Mouse (Mus musculus): Measurements from ENCODE around the gene Oscp1.

Gene Oscp1

GRCm38 (mm10) chr4:126058134-126058996, at the start of gene Oscp1:
TSS of gene Oscp1 (plus strand) at chr4:126058565.
- peak; percentile 91 to 96 for DNase-seq (ENCODE audit: low spot score in 2 of 2)

DNA sequence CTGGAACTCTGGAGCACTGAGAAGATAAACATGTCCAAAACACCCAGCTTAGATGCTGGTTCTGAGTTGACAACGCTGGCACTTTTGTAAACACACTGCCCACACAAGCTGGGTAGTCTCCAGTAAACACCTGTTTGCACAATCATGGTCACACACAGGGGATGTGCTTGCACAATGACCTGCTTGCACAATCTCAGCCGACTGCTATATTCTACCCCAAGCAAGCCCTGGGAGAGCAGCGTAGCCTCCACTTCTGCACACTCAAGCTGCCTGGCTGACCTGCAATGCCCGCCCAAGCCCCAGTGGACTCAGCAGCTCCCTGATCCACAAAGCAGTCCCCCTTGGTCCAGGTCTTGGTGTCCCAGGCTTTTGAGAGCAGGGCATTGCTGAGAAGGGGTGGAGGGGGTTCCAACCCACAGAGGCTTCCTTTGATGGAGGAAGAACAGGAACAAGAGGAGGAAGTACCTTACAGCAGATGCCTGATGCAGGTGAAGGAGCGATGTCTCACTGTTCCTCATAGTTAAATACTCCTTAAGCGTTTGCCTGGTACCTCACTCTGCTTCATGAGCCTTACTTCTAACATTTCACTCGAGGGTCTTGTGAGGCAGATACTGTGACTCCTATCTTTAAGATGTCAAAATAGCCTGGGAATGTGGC, 40.6 kb upstream of the Oscp1 start:
- no peak for DNase-seq (ENCODE audit: low spot score in 2 of 2)

- DNase-seq (ENCODE audit: low spot score in 2 of 2), result no peak
These were observed 39.3 kb upstream of the Oscp1 start for GRCm38 (mm10) chr4:126018966-126019538.

DNA sequence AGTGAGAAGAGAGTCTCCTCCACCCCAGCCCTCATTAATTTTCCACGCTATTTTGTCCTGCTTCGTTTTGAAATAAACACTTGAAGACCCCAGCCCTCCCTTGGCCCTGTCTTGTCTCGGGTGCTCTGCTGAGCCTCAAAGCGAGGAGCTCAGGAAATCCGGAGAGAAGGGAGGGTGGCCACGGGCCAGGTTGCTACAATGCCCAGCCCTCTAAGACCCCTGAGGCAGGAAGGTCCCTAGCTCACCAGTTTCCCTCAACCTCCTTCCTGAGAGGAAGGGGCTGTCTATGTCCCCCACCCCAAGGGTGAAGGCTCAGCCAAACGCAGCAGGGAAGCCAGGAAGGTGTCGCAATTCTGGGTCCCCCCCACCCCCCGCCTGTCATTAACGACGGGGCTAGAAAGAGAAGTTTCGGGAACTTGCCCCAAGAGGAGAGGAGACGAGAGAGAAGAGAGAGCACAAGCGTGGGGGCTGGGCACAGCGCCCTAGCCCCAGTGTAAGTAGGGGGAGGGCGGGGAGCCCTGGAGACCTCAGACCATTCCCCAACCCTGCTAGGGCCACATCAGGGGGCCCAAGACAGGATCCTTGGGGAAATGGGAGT, 34.0 kb upstream of the Oscp1 start, which contains the start of gene Csf3r:
Gene Csf3r (plus strand): TSS at position 248 of the 598 bp plus-strand sequence.
- no peak for DNase-seq (ENCODE audit: low spot score in 2 of 2)

DNA sequence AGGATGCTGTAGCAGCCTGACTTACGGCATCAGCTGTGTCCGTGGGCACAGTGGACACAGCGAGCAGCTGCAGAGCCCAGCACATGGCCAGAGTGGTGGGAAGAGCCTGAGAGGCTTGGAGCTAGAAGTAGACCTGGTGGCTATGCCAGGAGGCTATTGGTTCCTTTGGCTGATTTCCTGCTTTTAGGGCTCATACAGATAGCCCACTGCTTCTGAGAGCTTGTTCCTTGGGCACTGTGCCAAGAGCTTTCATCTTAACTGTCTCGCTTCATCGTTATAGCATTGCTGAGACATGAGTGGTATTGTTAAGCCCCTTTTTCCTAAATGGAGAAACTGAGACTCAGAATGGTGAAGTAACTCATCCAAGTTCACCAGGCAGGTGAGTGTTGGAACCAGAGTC, 32.6 kb upstream of the Oscp1 start:
- no peak for DNase-seq (ENCODE audit: low spot score in 2 of 2)

- DNase-seq (ENCODE audit: low spot score in 2 of 2), result no peak
These were observed 30.4 kb upstream of the Oscp1 start for GRCm38 (mm10) chr4:126027980-126028379.

DNA sequence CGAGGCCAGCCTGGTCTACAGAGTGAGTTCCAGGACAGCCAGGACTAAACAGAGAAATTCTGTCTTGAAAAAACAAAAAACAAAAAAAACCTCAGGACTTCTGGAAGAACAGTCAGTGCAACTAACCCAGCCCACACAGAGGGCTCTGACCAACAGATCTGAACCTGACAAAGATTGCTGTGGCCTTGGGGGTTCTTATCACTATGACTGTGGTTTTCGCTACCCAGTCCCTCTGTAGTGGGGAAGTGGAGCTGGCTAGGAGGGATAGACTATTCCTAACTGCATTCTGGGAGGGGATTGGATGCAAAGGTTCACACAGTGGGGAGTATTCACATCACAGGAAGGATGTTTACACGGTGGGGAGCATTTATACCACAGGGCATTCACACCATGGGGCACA, 29.3 kb upstream of the Oscp1 start:
- no peak for DNase-seq (ENCODE audit: low spot score in 2 of 2)

DNA sequence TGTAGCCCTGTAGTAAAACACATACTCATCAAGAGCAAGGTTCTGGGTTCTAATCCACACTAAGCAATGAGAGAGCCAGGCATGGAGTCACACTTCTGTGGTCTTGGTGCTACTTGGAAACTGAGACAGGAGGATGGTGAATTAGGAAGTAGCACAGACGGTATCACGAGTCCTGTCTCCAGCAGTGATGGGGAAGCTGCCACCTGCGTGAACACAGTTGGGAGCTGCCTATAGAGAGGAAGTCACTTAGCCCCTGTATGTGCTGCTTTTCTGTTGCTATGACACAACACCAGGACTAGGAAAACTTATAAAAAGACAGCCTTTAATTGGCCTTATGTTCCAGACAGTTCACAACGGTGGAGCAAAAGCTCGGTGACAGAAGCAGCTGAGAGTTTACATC, 27.7 kb upstream of the Oscp1 start:
- no peak for DNase-seq (ENCODE audit: low spot score in 2 of 2)

- DNase-seq (ENCODE audit: low spot score in 2 of 2), result no peak
These were observed 23.0 kb upstream of the Oscp1 start for GRCm38 (mm10) chr4:126035413-126035812.

- peak; percentile 84 to 85 for DNase-seq (ENCODE audit: low spot score in 2 of 2)
These were observed 11.3 kb upstream of the Oscp1 start, which contains the start of gene Mrps15 for GRCm38 (mm10) chr4:126046851-126047585. TSS of gene Mrps15 (plus strand) at chr4:126046925.

GRCm38 (mm10) chr4:126051617-126052016, 6.7 kb upstream of the Oscp1 start:
- peak; percentile 58 to 79 for DNase-seq (ENCODE audit: low spot score in 2 of 2)

- DNase-seq (ENCODE audit: low spot score in 2 of 2), result no peak
These were observed 895 bp upstream of the Oscp1 start for GRCm38 (mm10) chr4:126057207-126058133.

DNA sequence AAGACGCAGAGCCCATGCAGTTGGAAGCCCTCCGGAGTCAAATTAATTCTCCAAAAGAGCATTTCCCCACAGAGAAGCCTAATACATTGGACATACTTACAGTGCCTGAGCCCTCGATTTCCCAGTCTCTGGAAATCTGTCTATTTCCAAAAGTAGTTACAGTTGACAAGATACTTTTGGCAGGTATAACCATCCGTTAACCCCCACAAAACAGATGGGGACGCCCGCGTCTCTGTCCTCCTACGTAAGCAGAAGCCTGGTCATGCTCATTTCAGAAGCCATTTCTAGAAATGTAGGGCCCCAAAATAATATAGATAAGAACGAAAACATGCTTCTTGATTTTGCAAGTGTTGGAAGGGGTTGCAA, 615 bp downstream of the Oscp1 start:
- peak; percentile 67 to 85 for DNase-seq (ENCODE audit: low spot score in 2 of 2)

DNA sequence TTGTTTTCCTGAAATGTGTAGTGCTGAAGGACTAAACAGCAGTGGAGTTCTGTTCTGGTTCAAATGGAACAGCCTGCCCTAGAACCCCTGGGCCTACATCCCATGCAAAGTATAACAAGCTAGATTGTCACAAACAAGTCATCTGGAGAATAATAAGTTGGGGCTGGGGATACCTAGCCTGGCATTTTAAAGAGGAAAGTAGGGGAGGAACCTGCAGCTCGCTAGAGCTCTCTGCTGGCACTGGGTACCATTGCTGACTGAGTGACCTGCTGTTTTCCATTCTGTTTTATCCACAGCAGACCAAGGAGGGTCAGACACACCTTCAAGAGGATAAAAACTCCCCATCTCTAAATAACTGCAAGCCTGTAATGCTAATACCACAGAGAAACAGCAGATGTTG, 4.5 kb downstream of the Oscp1 start:
- DNase-seq (ENCODE audit: low spot score in 2 of 2), result peak in 1 of 2 experiments; percentile 46

DNA sequence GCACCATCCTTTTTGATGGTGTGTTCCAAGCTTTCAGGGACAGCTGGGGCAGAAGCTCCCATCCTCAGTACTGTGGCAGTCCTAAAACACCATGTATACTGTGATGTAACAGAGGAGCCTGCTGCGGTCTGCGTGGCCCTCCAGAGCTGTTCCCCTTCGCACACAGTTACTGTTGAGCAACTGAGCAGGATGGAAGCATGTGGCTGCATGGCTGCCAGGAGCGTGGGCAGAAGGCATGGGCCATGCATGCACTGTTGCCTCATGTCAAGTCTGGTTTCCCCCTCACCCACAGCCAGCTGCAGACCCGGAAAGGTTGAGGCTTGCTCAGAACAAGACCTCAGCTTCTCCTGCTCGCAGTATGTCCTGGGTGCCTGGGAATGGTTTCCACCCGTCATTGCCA, 6.9 kb downstream of the Oscp1 start:
- DNase-seq (ENCODE audit: low spot score in 2 of 2), result no peak

GRCm38 (mm10) chr4:126067401-126068077, 9.2 kb downstream of the Oscp1 start:
- peak; percentile 22 to 55 for DNase-seq (ENCODE audit: low spot score in 2 of 2)

DNA sequence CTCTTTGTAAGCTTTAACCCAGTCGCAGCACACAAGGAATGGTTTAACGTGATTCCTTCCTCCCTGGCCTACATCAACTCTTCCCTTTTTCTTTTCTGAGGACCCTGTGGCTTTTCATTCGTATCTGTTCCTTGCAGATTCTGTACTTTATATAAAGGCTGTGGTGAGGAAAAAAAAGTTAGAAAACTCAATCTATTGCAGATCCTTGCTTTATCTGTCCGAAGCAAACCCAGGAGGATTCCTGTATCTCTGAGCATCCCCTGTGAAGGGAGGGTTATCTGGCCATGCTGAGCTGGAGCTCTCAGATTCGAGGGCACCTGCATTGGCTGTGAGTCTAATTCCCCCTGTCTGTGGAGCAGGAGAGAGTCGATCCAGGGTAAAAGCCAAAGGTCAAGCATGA, 10.5 kb downstream of the Oscp1 start:
- no peak for DNase-seq (ENCODE audit: low spot score in 2 of 2)

- no peak for DNase-seq (ENCODE audit: low spot score in 2 of 2)
These were observed 19.5 kb downstream of the Oscp1 start for GRCm38 (mm10) chr4:126077833-126078232.

- DNase-seq (ENCODE audit: low spot score in 2 of 2), result no peak
These were observed 20.9 kb downstream of the Oscp1 start for GRCm38 (mm10) chr4:126079266-126079665.

GRCm38 (mm10) chr4:126081601-126082000, 23.2 kb downstream of the Oscp1 start:
- no peak for DNase-seq (ENCODE audit: low spot score in 2 of 2)

Data from frontal cortex, postnatal 36 days (tissue).